Mouse (Mus musculus): ENCODE results near the gene Gcdh. TPM values are rescaled to one million over a fixed set of nuclear protein-coding genes. Genes with fewer than 3 reads are reported as not detected.

The Gcdh gene
- polyA plus RNA-seq, 1 experiment from 2014 or later, result 18.5 TPM

- Histone ChIP-seq H3K9ac (ENCODE audit: low read length) (peak overlapping the region; percentile 70), H3K4me2 (replicated peaks; ENCODE audit: low read depth) (peak overlapping the region; percentile 96), H3K9me3 (ENCODE audit: control insufficient read depth, low read length) (no peaks in the 10 kb centered on the region), H3K4me1 (replicated peaks; ENCODE audit: control insufficient read depth, insufficient read depth) (0 out of 2 replicates have a peak, but pooled peaks cover 5% of the 10 kb centered on the region), H3K27me3 (ENCODE audit: control insufficient read depth, insufficient read depth, low read length) (no peaks in the 10 kb centered on the region), H3K36me3 (ENCODE audit: control insufficient read depth, insufficient read depth, low read length) (peaks cover 5% of the 10 kb centered on the region; the same call in 1 of the 2 replicates), H3K4me3 (ENCODE audit: low read depth, low read length) (peak overlapping the region; percentile 60), H3K27ac (replicated peaks) (no peak overlapping the region)
- 11% methylated on average over 31 of the region's 31 CpGs for WGBS
- DNase-seq (ENCODE audit: low spot score) (no peak), ATAC-seq (ENCODE audit: low FRiP score, low TSS enrichment) (no peak; the same call in 1 of the 2 replicates)
- TF ChIP-seq CTCF (IDR thresholded peaks at IDR 0.05; ENCODE audit: low read depth), result no peak
These were observed 570 bp downstream of the Gcdh start for GRCm38 (mm10) chr8:84892993-84893708.

DNA sequence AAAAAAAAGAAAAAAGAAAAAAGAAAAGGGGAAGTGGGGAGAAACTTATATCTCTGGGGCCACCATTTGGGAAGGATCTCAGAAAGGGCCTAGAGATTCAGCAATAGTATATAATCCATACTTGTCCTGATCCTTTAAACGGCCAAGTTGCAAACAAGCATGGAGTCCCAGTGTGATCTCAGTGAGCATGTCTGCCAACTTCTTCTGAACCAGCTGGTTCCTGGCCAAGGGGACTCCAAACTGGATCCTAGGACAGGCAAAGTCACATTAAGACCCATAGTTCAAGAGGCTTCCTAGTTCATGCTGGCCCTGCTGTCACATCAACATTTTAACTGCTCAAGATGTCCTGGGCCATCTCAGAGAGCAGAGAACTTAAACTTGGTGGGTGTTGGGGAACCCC is 4.6 kb downstream of the Gcdh start:
- Histone ChIP-seq H3K36me3 (ENCODE audit: control insufficient read depth, insufficient read depth, low read length) (peaks cover 10% of the 10 kb centered on the region; the same call in 1 of the 2 replicates), H3K4me3 (ENCODE audit: low read depth, low read length) (no peak overlapping the region), H3K4me2 (replicated peaks; ENCODE audit: low read depth) (no peak overlapping the region), H3K27me3 (ENCODE audit: control insufficient read depth, insufficient read depth, low read length) (no peaks in the 10 kb centered on the region), H3K9ac (ENCODE audit: low read length) (no peak overlapping the region), H3K9me3 (ENCODE audit: control insufficient read depth, low read length) (no peaks in the 10 kb centered on the region), H3K4me1 (replicated peaks; ENCODE audit: control insufficient read depth, insufficient read depth) (0 out of 2 replicates have a peak, but pooled peaks cover 5% of the 10 kb centered on the region), H3K27ac (replicated peaks) (no peak overlapping the region)
- DNase-seq (ENCODE audit: low spot score), result no peak
- ATAC-seq (ENCODE audit: low FRiP score, low TSS enrichment), result no peak
- WGBS, result 72% methylated on average over 1 of the region's 1 CpGs
- TF ChIP-seq EP300 (optimal IDR thresholded peaks at IDR 0.05) (no peak), CTCF (IDR thresholded peaks at IDR 0.05; ENCODE audit: low read depth) (no peak)

DNA sequence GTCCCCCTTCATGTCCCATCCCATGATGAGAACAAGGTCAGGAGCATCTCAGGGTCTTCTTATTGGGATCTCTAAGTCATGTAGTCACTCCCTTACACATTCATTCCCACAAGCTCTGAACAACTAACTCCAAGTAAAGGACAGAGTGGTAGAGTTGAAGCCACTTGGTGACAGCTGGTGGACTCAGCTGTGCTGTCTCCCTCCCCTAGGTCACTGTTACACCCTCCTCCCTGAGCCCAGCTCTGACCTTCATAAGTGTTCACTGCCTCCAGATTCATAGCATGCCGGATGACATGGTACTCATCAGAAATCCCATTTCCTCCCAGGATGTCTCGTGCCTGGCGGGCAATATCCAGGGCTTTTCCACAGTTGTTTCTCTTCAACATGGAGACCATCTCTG is 5.4 kb downstream of the Gcdh start:
- peaks cover 10% of the 10 kb centered on the region; the same call in 1 of the 2 replicates for H3K36me3 ChIP-seq (ENCODE audit: control insufficient read depth, insufficient read depth, low read length)
- no peak overlapping the region for H3K9ac ChIP-seq (ENCODE audit: low read length)
- DNase-seq (ENCODE audit: low spot score), result no peak
- no peaks in the 10 kb centered on the region for H3K9me3 ChIP-seq (ENCODE audit: control insufficient read depth, low read length)
- ATAC-seq (ENCODE audit: low FRiP score, low TSS enrichment), result no peak
- TF ChIP-seq EP300 (optimal IDR thresholded peaks at IDR 0.05) (no peak), CTCF (IDR thresholded peaks at IDR 0.05; ENCODE audit: low read depth) (no peak)
- no peak overlapping the region for H3K27ac ChIP-seq (replicated peaks)
- no peak overlapping the region for H3K4me2 ChIP-seq (replicated peaks; ENCODE audit: low read depth)
- H3K4me3 ChIP-seq (ENCODE audit: low read depth, low read length), result no peak overlapping the region
- no peaks in the 10 kb centered on the region for H3K27me3 ChIP-seq (ENCODE audit: control insufficient read depth, insufficient read depth, low read length)
- WGBS, result 97% methylated on average over 3 of the region's 3 CpGs
- H3K4me1 ChIP-seq (replicated peaks; ENCODE audit: control insufficient read depth, insufficient read depth), result 0 out of 2 replicates have a peak, but pooled peaks cover 3% of the 10 kb centered on the region

DNA sequence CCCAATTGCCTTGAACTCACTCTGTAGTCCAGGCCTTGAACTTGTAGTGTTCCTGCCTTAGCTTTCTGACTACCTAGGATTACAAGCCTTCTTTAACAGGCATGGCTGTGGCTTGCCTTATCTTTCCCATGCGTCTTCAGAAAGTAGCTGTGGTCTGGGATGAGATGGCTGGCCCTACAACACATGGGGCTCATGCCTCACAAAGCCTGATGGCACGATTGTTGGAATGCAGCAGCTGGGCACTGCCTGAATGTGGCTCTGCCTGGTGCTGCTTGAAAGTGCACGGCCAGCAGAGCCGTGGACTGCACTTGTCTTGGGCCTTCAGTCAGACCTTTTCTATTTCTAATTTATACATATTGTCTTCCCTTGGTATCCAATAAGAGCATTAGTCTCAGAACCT is 9.0 kb downstream of the Gcdh start:
- Histone ChIP-seq H3K36me3 (ENCODE audit: control insufficient read depth, insufficient read depth, low read length) (peaks cover 7% of the 10 kb centered on the region; the same call in 1 of the 2 replicates), H3K4me1 (replicated peaks; ENCODE audit: control insufficient read depth, insufficient read depth) (no peaks in the 10 kb centered on the region), H3K27me3 (ENCODE audit: control insufficient read depth, insufficient read depth, low read length) (no peaks in the 10 kb centered on the region), H3K4me2 (replicated peaks; ENCODE audit: low read depth) (no peak overlapping the region), H3K9me3 (ENCODE audit: control insufficient read depth, low read length) (no peaks in the 10 kb centered on the region), H3K27ac (replicated peaks) (no peak overlapping the region), H3K4me3 (ENCODE audit: low read depth, low read length) (no peak overlapping the region), H3K9ac (ENCODE audit: low read length) (no peak overlapping the region)
- TF ChIP-seq CTCF (IDR thresholded peaks at IDR 0.05; ENCODE audit: low read depth), result no peak
- no peak for TF ChIP-seq EP300 (optimal IDR thresholded peaks at IDR 0.05)
- 88% methylated on average over 4 of the region's 4 CpGs for WGBS
- DNase-seq (ENCODE audit: low spot score), result no peak
- ATAC-seq (ENCODE audit: low FRiP score, low TSS enrichment), result no peak

GRCm38 (mm10) chr8:84878915-84879314 is 14.8 kb downstream of the Gcdh start:
- no peak for DNase-seq (ENCODE audit: low spot score)
- Histone ChIP-seq H3K36me3 (ENCODE audit: control insufficient read depth, insufficient read depth, low read length) (no peaks in the 10 kb centered on the region), H3K4me2 (replicated peaks; ENCODE audit: low read depth) (no peak overlapping the region), H3K9ac (ENCODE audit: low read length) (no peak overlapping the region), H3K9me3 (ENCODE audit: control insufficient read depth, low read length) (no peaks in the 10 kb centered on the region), H3K27ac (replicated peaks) (no peak overlapping the region), H3K4me3 (ENCODE audit: low read depth, low read length) (no peak overlapping the region), H3K27me3 (ENCODE audit: control insufficient read depth, insufficient read depth, low read length) (no peaks in the 10 kb centered on the region), H3K4me1 (replicated peaks; ENCODE audit: control insufficient read depth, insufficient read depth) (no peaks in the 10 kb centered on the region)
- TF ChIP-seq EP300 (optimal IDR thresholded peaks at IDR 0.05), result no peak
- no peak for TF ChIP-seq CTCF (IDR thresholded peaks at IDR 0.05; ENCODE audit: low read depth)
- ATAC-seq (ENCODE audit: low FRiP score, low TSS enrichment), result no peak
- 76% methylated on average over 1 of the region's 1 CpGs for WGBS

GRCm38 (mm10) chr8:84877297-84878035 is 16.3 kb downstream of the Gcdh start:
- Histone ChIP-seq H3K36me3 (ENCODE audit: control insufficient read depth, insufficient read depth, low read length) (no peaks in the 10 kb centered on the region), H3K9me3 (ENCODE audit: control insufficient read depth, low read length) (no peaks in the 10 kb centered on the region), H3K27me3 (ENCODE audit: control insufficient read depth, insufficient read depth, low read length) (no peaks in the 10 kb centered on the region), H3K4me1 (replicated peaks; ENCODE audit: control insufficient read depth, insufficient read depth) (peaks cover under 1% of the 10 kb centered on the region), H3K27ac (replicated peaks) (no peak overlapping the region), H3K4me2 (replicated peaks; ENCODE audit: low read depth) (no peak overlapping the region), H3K9ac (ENCODE audit: low read length) (no peak overlapping the region), H3K4me3 (ENCODE audit: low read depth, low read length) (no peak overlapping the region)
- no peak for ATAC-seq (ENCODE audit: low FRiP score, low TSS enrichment)
- no peak for DNase-seq (ENCODE audit: low spot score)
- TF ChIP-seq CTCF (IDR thresholded peaks at IDR 0.05; ENCODE audit: low read depth) (no peak), EP300 (optimal IDR thresholded peaks at IDR 0.05) (no peak)
- 61% methylated on average over 3 of the region's 3 CpGs for WGBS
